ENCODE assay signal across 10 mouse cellular contexts in genomic region chr11:117313446-117313845, GRCm38 (mm10).
DNase-seq lines count a peak whose midpoint lies in the region; ATAC-seq and TF ChIP-seq lines count a peak whose summit lies in the region.
"Had no signal": no experiment of that assay in that cellular context is flagged by ENCODE, and none has a peak within 500 bp of the region (broad histone marks: within the 10 kb centered on the region; RNA-seq: fewer than 3 reads in every experiment).

No protein-coding gene starts in this region.

- no peaks in the 10 kb centered on the region for H3K9me3 ChIP-seq in forebrain, embryonic 12.5 days
- no peaks in the 10 kb centered on the region for H3K9me3 ChIP-seq in forebrain, embryonic 14.5 days (replicated peaks; ENCODE audit: control insufficient read depth, low read length)
- H3K9me3 ChIP-seq in kidney, embryonic 16.5 days (ENCODE audit: low read length) = no peaks in the 10 kb centered on the region
- H3K9me3 ChIP-seq: liver, embryonic 13.5 days had no signal

- DNase-seq in forebrain, embryonic 14.5 days (ENCODE audit: low spot score) = no peak
- DNase-seq in kidney, postnatal 36 days = no peak
- DNase-seq in thymus, adult 2 months = no peak
- no peak for DNase-seq in thymus, postnatal 36 days
- DNase-seq in urinary bladder, postnatal 4 days (ENCODE audit: low spot score in 2 of 2) = no peak
- DNase-seq in cerebellum, adult 2 months = no peak
- DNase-seq: liver, embryonic 13.5 days; spleen, adult 18-20 months had no signal

- peak overlapping the region; percentile 63; the same call in 1 of the 2 replicates for H3K27ac ChIP-seq in forebrain, embryonic 12.5 days
- H3K27ac ChIP-seq in forebrain, embryonic 14.5 days (ENCODE audit: low read depth, low read length) = no peak overlapping the region
- peak overlapping the region; percentile 90 for H3K27ac ChIP-seq in kidney, embryonic 16.5 days (ENCODE audit: low read length)
- peak overlapping the region; percentile 31 for H3K27ac ChIP-seq in thymus, adult 2 months (ENCODE audit: control insufficient read depth, insufficient read depth, low read length)
- no peak overlapping the region for H3K27ac ChIP-seq in cerebellum, adult 2 months (ENCODE audit: insufficient read depth, low read length)

- TF ChIP-seq POLR2A in thymus, adult 2 months (IDR thresholded peaks at IDR 0.05; ENCODE audit: control insufficient read depth, extremely low read depth, insufficient read depth, low read length, poor library complexity) = no peak
- no peak for TF ChIP-seq POLR2A in cerebellum, adult 2 months (IDR thresholded peaks at IDR 0.05; ENCODE audit: borderline replicate concordance, insufficient read depth, low read length)

- H3K27me3 ChIP-seq in forebrain, embryonic 12.5 days = no peaks in the 10 kb centered on the region
- no peaks in the 10 kb centered on the region for H3K27me3 ChIP-seq in forebrain, embryonic 14.5 days (replicated peaks; ENCODE audit: control insufficient read depth, insufficient read depth, low read length)
- H3K27me3 ChIP-seq in kidney, embryonic 16.5 days (ENCODE audit: insufficient read depth, low read length) = no peaks in the 10 kb centered on the region
- H3K27me3 ChIP-seq in thymus, adult 2 months (ENCODE audit: control insufficient read depth, insufficient read depth, low read length) = no peaks in the 10 kb centered on the region
- H3K27me3 ChIP-seq in cerebellum, adult 2 months (ENCODE audit: control insufficient read depth, insufficient read depth, low read length) = no peaks in the 10 kb centered on the region
- H3K27me3 ChIP-seq: liver, embryonic 13.5 days had no signal

- WGBS in forebrain, embryonic 12.5 days = 82% methylated on average over 7 of the region's 7 CpGs
- WGBS in forebrain, embryonic 14.5 days = 76% methylated on average over 7 of the region's 7 CpGs
- 83% methylated on average over 7 of the region's 7 CpGs for WGBS in kidney, embryonic 16.5 days
- 83% methylated on average over 7 of the region's 7 CpGs for WGBS in thymus, adult 2 months
- 90% methylated on average over 7 of the region's 7 CpGs for WGBS in cerebellum, adult 2 months

- no peaks in the 10 kb centered on the region for H3K36me3 ChIP-seq in forebrain, embryonic 12.5 days (replicated peaks)
- H3K36me3 ChIP-seq in forebrain, embryonic 14.5 days (ENCODE audit: control insufficient read depth, insufficient read depth, low read length) = no peaks in the 10 kb centered on the region
- H3K36me3 ChIP-seq in kidney, embryonic 16.5 days (ENCODE audit: insufficient read depth, low read length) = no peaks in the 10 kb centered on the region
- no peaks in the 10 kb centered on the region for H3K36me3 ChIP-seq in thymus, adult 2 months (ENCODE audit: control insufficient read depth, insufficient read depth, low read length)
- H3K36me3 ChIP-seq: liver, embryonic 13.5 days had no signal

- peaks cover 73% of the 10 kb centered on the region for H3K4me1 ChIP-seq in forebrain, embryonic 12.5 days
- H3K4me1 ChIP-seq in forebrain, embryonic 14.5 days (ENCODE audit: control insufficient read depth, insufficient read depth, low read length) = peaks cover 49% of the 10 kb centered on the region
- H3K4me1 ChIP-seq in kidney, embryonic 16.5 days (ENCODE audit: insufficient read depth, low read length) = peaks cover 93% of the 10 kb centered on the region
- peaks cover 91% of the 10 kb centered on the region for H3K4me1 ChIP-seq in thymus, adult 2 months (replicated peaks; ENCODE audit: control insufficient read depth, insufficient read depth, low read length)
- H3K4me1 ChIP-seq in cerebellum, adult 2 months (ENCODE audit: control insufficient read depth, insufficient read depth, low read length) = peaks cover 34% of the 10 kb centered on the region

- ATAC-seq in forebrain, embryonic 12.5 days (ENCODE audit: low FRiP score) = no peak
- no peak for ATAC-seq in forebrain, embryonic 14.5 days
- ATAC-seq in kidney, embryonic 16.5 days (ENCODE audit: low FRiP score, low TSS enrichment) = no peak

- H3K9ac ChIP-seq in forebrain, embryonic 12.5 days = no peak overlapping the region
- no peak overlapping the region for H3K9ac ChIP-seq in forebrain, embryonic 14.5 days (ENCODE audit: low read length)
- H3K9ac ChIP-seq in kidney, embryonic 16.5 days (replicated peaks; ENCODE audit: low read length) = no peak overlapping the region
- H3K9ac ChIP-seq: liver, embryonic 13.5 days had no signal

- H3K4me3 ChIP-seq in forebrain, embryonic 12.5 days (replicated peaks) = no peak overlapping the region
- H3K4me3 ChIP-seq in forebrain, embryonic 14.5 days (ENCODE audit: low read depth, low read length) = no peak overlapping the region
- H3K4me3 ChIP-seq in kidney, embryonic 16.5 days (ENCODE audit: low read length) = no peak overlapping the region
- H3K4me3 ChIP-seq in thymus, adult 2 months (ENCODE audit: control insufficient read depth, insufficient read depth, low read length) = no peak overlapping the region
- H3K4me3 ChIP-seq in cerebellum, adult 2 months (replicated peaks; ENCODE audit: insufficient read depth, low read depth, low read length) = no peak overlapping the region
- H3K4me3 ChIP-seq: liver, embryonic 13.5 days had no signal

- TF ChIP-seq CTCF in thymus, adult 2 months (IDR thresholded peaks at IDR 0.05; ENCODE audit: borderline replicate concordance, control insufficient read depth, extremely low read depth, insufficient read depth, low read length, poor library complexity) = no peak
- no peak for TF ChIP-seq CTCF in cerebellum, adult 2 months (IDR thresholded peaks at IDR 0.05; ENCODE audit: borderline replicate concordance, insufficient read depth, low read depth, low read length)

- H3K4me2 ChIP-seq in forebrain, embryonic 12.5 days = no peak overlapping the region
- no peak overlapping the region for H3K4me2 ChIP-seq in forebrain, embryonic 14.5 days (ENCODE audit: low read length)
- no peak overlapping the region for H3K4me2 ChIP-seq in kidney, embryonic 16.5 days (replicated peaks; ENCODE audit: low read depth, low read length)
- H3K4me2 ChIP-seq: liver, embryonic 13.5 days had no signal

Comparison
In these comparisons a context has a peak if more than half of its experiments do, and no peak if none do; other contexts are left out.
1. H3K27ac ChIP-seq: peak in forebrain, embryonic 12.5 days (single experiment), kidney, embryonic 16.5 days (single experiment) and thymus, adult 2 months (single experiment); none in forebrain, embryonic 14.5 days (single experiment) and cerebellum, adult 2 months (single experiment).